Mouse (Mus musculus) ES-Bruce4 (cell line): ENCODE results near the gene Krtap1-5.

Source experiments
- CTCF ChIP-seq: IDR thresholded peaks from one replicate; pipeline ENCODE4 v1.8.1; 2011; ENCODE audit warnings: low read depth, low read length
- EP300 ChIP-seq: IDR thresholded peaks from 2 replicates; pipeline ENCODE4 v1.6.1; 2011; ENCODE audit warnings: low read depth, low read length; ENCODE audit not compliant: insufficient read depth
- POLR2A ChIP-seq: IDR thresholded peaks from one replicate; pipeline ENCODE4 v1.8.1; 2011; ENCODE audit warnings: low read length; ENCODE audit not compliant: insufficient read depth

DNA sequence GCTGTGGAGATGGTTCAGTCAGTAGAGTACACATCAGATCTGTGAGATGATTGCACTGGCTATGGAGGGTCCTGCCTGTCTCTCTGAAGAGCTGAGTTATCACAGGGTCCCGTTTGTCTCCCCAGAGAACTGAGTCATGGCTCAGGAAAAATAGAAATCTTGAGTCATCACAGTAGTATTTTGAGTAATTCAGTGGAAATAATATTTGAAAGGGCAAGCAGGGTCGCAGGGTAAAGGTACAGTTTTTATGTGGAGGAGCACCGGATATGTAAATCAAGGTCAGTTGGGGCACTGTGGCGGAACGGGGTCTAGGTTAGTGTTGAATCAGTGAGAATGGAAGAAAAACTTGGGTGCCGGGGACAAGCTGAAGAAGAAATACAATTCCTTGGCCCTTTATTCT, 18.2 kb downstream of the Krtap1-5 start:
- TF ChIP-seq POLR2A (no peak), CTCF (no peak), EP300 (no peak)
